18 mouse cellular contexts compared by ENCODE assay signal in genomic region chr9:13479275-13479674, GRCm38 (mm10). TPM values are rescaled to one million over a fixed set of nuclear protein-coding genes. Genes with fewer than 3 reads are reported as not detected.
DNase-seq lines count a peak whose midpoint lies in the region; ATAC-seq and TF ChIP-seq lines count a peak whose summit lies in the region.
"Had no signal": no experiment of that assay in that cellular context is flagged by ENCODE, and none has a peak within 500 bp of the region (broad histone marks: within the 10 kb centered on the region; RNA-seq: fewer than 3 reads in every experiment).

No protein-coding gene starts in this region.

- ATAC-seq in kidney, postnatal 0 days (replicated peaks; ENCODE audit: low FRiP score, low read depth) = no peak
- no peak for ATAC-seq in embryonic facial prominence, embryonic 12.5 days (ENCODE audit: insufficient number of reproducible peaks, insufficient read depth, low FRiP score, low TSS enrichment)
- ATAC-seq in limb, embryonic 12.5 days (ENCODE audit: insufficient number of reproducible peaks, insufficient read depth, low FRiP score, low TSS enrichment, low read depth) = no peak
- peak; percentile 32; the same call in 1 of the 2 replicates for ATAC-seq in neural tube, embryonic 13.5 days (ENCODE audit: low read depth)
- ATAC-seq: activated CD4-positive, CD25-positive, alpha-beta regulatory T cell, adult 4 months had no signal

- H3K4me2 ChIP-seq in kidney, postnatal 0 days (ENCODE audit: low read length) = no peak overlapping the region
- H3K4me2 ChIP-seq in embryonic facial prominence, embryonic 12.5 days (replicated peaks) = no peak overlapping the region
- no peak overlapping the region for H3K4me2 ChIP-seq in limb, embryonic 12.5 days
- no peak overlapping the region for H3K4me2 ChIP-seq in neural tube, embryonic 13.5 days
- H3K4me2 ChIP-seq: heart, embryonic 11.5 days had no signal

- 13% methylated on average over 4 of the region's 4 CpGs for WGBS in kidney, postnatal 0 days
- 12% methylated on average over 4 of the region's 4 CpGs for whole genome bisulfite sequencing in embryonic facial prominence, embryonic 12.5 days
- WGBS in limb, embryonic 12.5 days = 16% methylated on average over 4 of the region's 4 CpGs
- 10% methylated on average over 4 of the region's 4 CpGs for WGBS in neural tube, embryonic 13.5 days

- TF ChIP-seq CTCF in kidney, postnatal 0 days (IDR thresholded peaks at IDR 0.05; ENCODE audit: low read depth) = no peak

- H3K4me1 ChIP-seq in kidney, postnatal 0 days (replicated peaks; ENCODE audit: insufficient read depth, low read length) = peaks cover 23% of the 10 kb centered on the region; the same call in 1 of the 2 replicates
- peaks cover 28% of the 10 kb centered on the region for H3K4me1 ChIP-seq in embryonic facial prominence, embryonic 12.5 days
- peaks cover 27% of the 10 kb centered on the region for H3K4me1 ChIP-seq in limb, embryonic 12.5 days (replicated peaks)
- H3K4me1 ChIP-seq in neural tube, embryonic 13.5 days (replicated peaks) = peaks cover 31% of the 10 kb centered on the region

- no peak overlapping the region for H3K27ac ChIP-seq in kidney, postnatal 0 days
- H3K27ac ChIP-seq in embryonic facial prominence, embryonic 12.5 days = 0 out of 2 replicates have a peak overlapping the region, but pooled peaks have one; percentile 2
- no peak overlapping the region for H3K27ac ChIP-seq in limb, embryonic 12.5 days
- H3K27ac ChIP-seq in neural tube, embryonic 13.5 days (replicated peaks) = no peak overlapping the region
- H3K27ac ChIP-seq: liver, embryonic 14.5 days had no signal

- no peak overlapping the region for H3K9ac ChIP-seq in kidney, postnatal 0 days (ENCODE audit: low read depth, low read length)
- H3K9ac ChIP-seq in embryonic facial prominence, embryonic 12.5 days = no peak overlapping the region
- 0 out of 2 replicates have a peak overlapping the region, but pooled peaks have one; percentile 19 for H3K9ac ChIP-seq in limb, embryonic 12.5 days (replicated peaks)
- no peak overlapping the region for H3K9ac ChIP-seq in neural tube, embryonic 13.5 days
- H3K9ac ChIP-seq: liver, embryonic 14.5 days had no signal

- DNase-seq in kidney, postnatal 0 days (ENCODE audit: low spot score) = peak; percentile 39
- DNase-seq in kidney, adult 8-10 months = no peak
- DNase-seq in frontal cortex, adult 2 months (ENCODE audit: extremely low spot score in 1 of 2, low spot score in 1 of 2) = no peak
- no peak for DNase-seq in cerebellum, postnatal 25 days
- DNase-seq: adrenal gland, postnatal 36 days; gastrocnemius, postnatal 25 days; heart, postnatal 4 days; kidney, adult 18-20 months; lung, postnatal 4 days; spleen, adult 18-20 months; thymus, postnatal 4 days had no signal

- H3K4me3 ChIP-seq in kidney, postnatal 0 days (replicated peaks; ENCODE audit: low read depth, low read length) = no peak overlapping the region
- no peak overlapping the region for H3K4me3 ChIP-seq in embryonic facial prominence, embryonic 12.5 days
- no peak overlapping the region for H3K4me3 ChIP-seq in limb, embryonic 12.5 days (replicated peaks)
- no peak overlapping the region for H3K4me3 ChIP-seq in neural tube, embryonic 13.5 days

- no peaks in the 10 kb centered on the region for H3K36me3 ChIP-seq in kidney, postnatal 0 days (ENCODE audit: insufficient read depth, low read length)
- no peaks in the 10 kb centered on the region for H3K36me3 ChIP-seq in embryonic facial prominence, embryonic 12.5 days
- H3K36me3 ChIP-seq in limb, embryonic 12.5 days = no peaks in the 10 kb centered on the region
- no peaks in the 10 kb centered on the region for H3K36me3 ChIP-seq in neural tube, embryonic 13.5 days

- no peaks in the 10 kb centered on the region for H3K9me3 ChIP-seq in kidney, postnatal 0 days (replicated peaks; ENCODE audit: low read length)
- no peaks in the 10 kb centered on the region for H3K9me3 ChIP-seq in embryonic facial prominence, embryonic 12.5 days
- no peaks in the 10 kb centered on the region for H3K9me3 ChIP-seq in limb, embryonic 12.5 days
- H3K9me3 ChIP-seq in neural tube, embryonic 13.5 days = no peaks in the 10 kb centered on the region

- no peaks in the 10 kb centered on the region for H3K27me3 ChIP-seq in kidney, postnatal 0 days (ENCODE audit: insufficient read depth, low read length)
- H3K27me3 ChIP-seq in embryonic facial prominence, embryonic 12.5 days = no peaks in the 10 kb centered on the region
- H3K27me3 ChIP-seq in limb, embryonic 12.5 days = no peaks in the 10 kb centered on the region
- H3K27me3 ChIP-seq in neural tube, embryonic 13.5 days = no peaks in the 10 kb centered on the region

RNA-seq across cellular contexts. Expression of gene Gm17571, which starts 32.7 kb away (rescaled TPM):
- polyA plus RNA-seq in kidney, postnatal 0 days (2015; fragmentation: Nextera tagmentation; extraction: Ambion mirVana) = not detected in 2 replicates
- polyA plus RNA-seq in embryonic facial prominence, embryonic 12.5 days (2016; fragmentation: Nextera tagmentation; extraction: Ambion mirVana) = not detected in 2 replicates
- not detected in 2 replicates for polyA plus RNA-seq in limb, embryonic 12.5 days (2016; fragmentation: Nextera tagmentation; extraction: Ambion mirVana)
- polyA plus RNA-seq in neural tube, embryonic 13.5 days (2015; fragmentation: Nextera tagmentation; extraction: Ambion mirVana) = not detected in 2 replicates
- not detected in 2 replicates for polyA plus RNA-seq in frontal cortex, adult 2 months (2012; rRNA removed)
- polyA plus RNA-seq: activated CD4-positive, CD25-positive, alpha-beta regulatory T cell, adult 4 months; cortical plate, adult 2 months; heart, embryonic 11.5 days; liver, embryonic 14.5 days had no signal
